Mouse (Mus musculus) C2C12 (cell line): ENCODE data around the gene Pop4. TPM values are rescaled to one million over a fixed set of nuclear protein-coding genes. Genes with fewer than 3 reads are reported as not detected.
"Not testable (repeated sequence)": the region's sequence is repeated elsewhere in the genome, so short reads cannot be mapped to it uniquely, and the experiment has no call there.

ENCODE experiments used
- H3K27me3 ChIP-seq: one replicate; pipeline ENCODE4 v1.6.1; 2011; ENCODE audit not compliant: control insufficient read depth, insufficient read depth, insufficient read length
- H3K36me3 ChIP-seq: one replicate; pipeline ENCODE4 v1.6.1; 2011; ENCODE audit not compliant: control insufficient read depth, insufficient read depth
- H3K4me3 ChIP-seq: one replicate; pipeline ENCODE4 v1.5.1; 2011; ENCODE audit warnings: mild to moderate bottlenecking, control low read depth; ENCODE audit not compliant: poor library complexity, insufficient read depth, severe bottlenecking
- H3K79me2 ChIP-seq: one replicate; pipeline ENCODE4 v1.6.1; 2011; ENCODE audit not compliant: control insufficient read depth, insufficient read depth
- H3K79me3 ChIP-seq: one replicate; pipeline ENCODE4 v1.6.1; 2011; ENCODE audit warnings: low read depth, control low read depth
- H3ac ChIP-seq: one replicate; pipeline ENCODE3; 2011; ENCODE audit warnings: low read depth; ENCODE audit not compliant: control insufficient read depth, insufficient read length
- CEBPB ChIP-seq: IDR thresholded peaks from one replicate; pipeline ENCODE4 v1.6.1; 2011; ENCODE audit warnings: low read depth, mild to moderate bottlenecking, control low read depth, moderate library complexity
- CTCF ChIP-seq: IDR thresholded peaks from one replicate; pipeline ENCODE4 v1.5.1; 2011; ENCODE audit not compliant: control insufficient read depth, insufficient read depth, insufficient read length
- FOSL1 ChIP-seq: IDR thresholded peaks from one replicate; pipeline ENCODE4 v1.8.0; 2011; ENCODE audit warnings: mild to moderate bottlenecking, low read length; ENCODE audit not compliant: poor library complexity, insufficient read depth, severe bottlenecking
- MAX ChIP-seq: IDR thresholded peaks from one replicate; pipeline ENCODE4 v1.6.1; 2011; ENCODE audit warnings: mild to moderate bottlenecking, control low read depth
- MYOD1 ChIP-seq: IDR thresholded peaks from one replicate; pipeline ENCODE4 v1.6.1; 2011; ENCODE audit warnings: low read depth; ENCODE audit not compliant: control insufficient read depth, insufficient read length
- MYOG ChIP-seq: IDR thresholded peaks from one replicate; pipeline ENCODE4 v1.6.1; 2011; ENCODE audit not compliant: control insufficient read depth, insufficient read length; ENCODE audit errors: extremely low read depth
- USF1 ChIP-seq: IDR thresholded peaks from one replicate; pipeline ENCODE4 v1.6.1; 2011; ENCODE audit warnings: low read depth, mild to moderate bottlenecking, control low read depth, moderate library complexity
- long read RNA-seq, 2 experiments: library from polyadenylated mRNA; unstranded; transcript quantifications; one replicate each; pipeline ENCODE4 v2.0.0; 2019 to 2020
- polyA plus RNA-seq: library from polyadenylated mRNA; unstranded; fragments of >200 nt; fragmentation: generic; extraction: Trizol; gene quantifications from one replicate; pipeline ENCODE4 v1.2.1, GENCODE M21; 2012; ENCODE audit warnings: missing spikeins

The Pop4 gene
- 20.0 TPM for polyA plus RNA-seq
- long read RNA-seq, experiment 1, transcript Pop4-201 (7 exons, 2,113 nt) = major isoform, 19 of 21 reads
- long read RNA-seq, experiment 1, partial matches to known transcripts = 0 of 21 reads
- long read RNA-seq, experiment 1, other reads (novel, unspliced or antisense) = 2 of 21 reads
- long read RNA-seq, experiment 2, transcript Pop4-201 (7 exons, 2,113 nt) = major isoform, 17 of 27 reads
- long read RNA-seq, experiment 2, partial matches to known transcripts = 0 of 27 reads
- long read RNA-seq, experiment 2, other reads (novel, unspliced or antisense) = 10 of 27 reads

GRCm38 (mm10) chr7:38270703-38271510, at the start of gene Pop4:
TSS of gene Pop4 (minus strand) at chr7:38271423.
- H3K79me2 ChIP-seq = peaks cover 30% of the 10 kb centered on the region
- peak; percentile 49 for TF ChIP-seq MYOD1
- TF ChIP-seq MYOG = no peak
- no peak for TF ChIP-seq FOSL1
- no peak for TF ChIP-seq USF1
- TF ChIP-seq MAX = no peak
- H3K27me3 ChIP-seq = no peaks in the 10 kb centered on the region
- H3K36me3 ChIP-seq = peaks cover 9% of the 10 kb centered on the region
- peaks cover 22% of the 10 kb centered on the region for H3K79me3 ChIP-seq
- peak within 1 kb of the TSS; percentile 62 for H3K4me3 ChIP-seq
- peak within 1 kb of the TSS; percentile 71 for H3ac ChIP-seq

GRCm38 (mm10) chr7:38320641-38321040, 49.4 kb upstream of the Pop4 start:
- Histone ChIP-seq H3K79me2 (no peaks in the 10 kb centered on the region), H3K4me3 (no peak overlapping the region), H3ac (no peak overlapping the region), H3K27me3 (no peaks in the 10 kb centered on the region), H3K36me3 (no peaks in the 10 kb centered on the region), H3K79me3 (no peaks in the 10 kb centered on the region)
- TF ChIP-seq FOSL1 (no peak), MYOG (no peak), MYOD1 (no peak), MAX (no peak), CTCF (no peak), USF1 (no peak), CEBPB (no peak)

DNA sequence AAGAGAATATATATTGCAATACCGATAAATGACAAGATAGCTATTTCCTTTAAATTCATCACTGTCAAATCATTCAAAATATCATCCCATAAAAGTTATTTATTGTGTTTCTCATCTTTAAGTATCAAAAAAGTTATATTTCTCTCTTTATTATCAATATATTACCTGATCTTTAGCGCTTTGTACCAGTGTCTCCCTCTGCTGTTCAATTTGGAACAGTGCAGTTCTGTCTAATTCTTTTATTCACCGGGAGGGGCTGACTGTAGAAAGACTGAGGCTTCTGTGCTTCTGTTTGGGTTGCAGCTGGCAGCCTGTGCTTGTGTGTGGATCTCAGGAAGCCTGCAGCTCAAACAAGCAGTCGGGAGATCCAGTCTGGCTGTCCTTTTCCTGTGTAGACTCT, 11.0 kb upstream of the Pop4 start:
- not testable (repeated sequence) for H3K27me3 ChIP-seq, H3ac ChIP-seq, H3K4me3 ChIP-seq, H3K36me3 ChIP-seq, H3K79me3 ChIP-seq, H3K79me2 ChIP-seq

DNA sequence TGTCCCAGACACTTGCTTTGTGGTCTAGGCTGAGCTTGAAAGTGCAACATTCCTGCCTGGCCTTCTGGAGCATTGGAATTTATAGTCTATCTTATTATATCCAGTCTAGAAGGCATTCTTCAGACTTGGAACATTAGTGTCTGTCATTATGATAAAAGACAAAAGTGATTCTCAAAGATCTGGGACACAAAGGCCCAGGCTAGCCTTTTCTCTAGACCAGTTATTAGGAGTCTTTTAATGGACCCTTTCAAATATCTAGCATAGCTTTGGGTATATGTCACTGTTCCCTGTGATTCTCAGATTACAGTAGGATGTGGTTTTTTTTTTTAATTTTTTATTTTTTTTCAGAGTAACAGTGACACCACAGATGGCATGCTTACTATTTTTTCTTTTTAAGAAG, 1.3 kb upstream of the Pop4 start:
- peaks cover 22% of the 10 kb centered on the region for H3K79me3 ChIP-seq
- H3K4me3 ChIP-seq = no peak overlapping the region
- no peak overlapping the region for H3ac ChIP-seq
- no peaks in the 10 kb centered on the region for H3K27me3 ChIP-seq
- H3K36me3 ChIP-seq = peaks cover 5% of the 10 kb centered on the region
- peaks cover 30% of the 10 kb centered on the region for H3K79me2 ChIP-seq
- TF ChIP-seq MYOD1 = no peak
- no peak for TF ChIP-seq FOSL1
- no peak for TF ChIP-seq CEBPB
- no peak for TF ChIP-seq CTCF
- no peak for TF ChIP-seq USF1
- TF ChIP-seq MAX = no peak
- no peak for TF ChIP-seq MYOG

DNA sequence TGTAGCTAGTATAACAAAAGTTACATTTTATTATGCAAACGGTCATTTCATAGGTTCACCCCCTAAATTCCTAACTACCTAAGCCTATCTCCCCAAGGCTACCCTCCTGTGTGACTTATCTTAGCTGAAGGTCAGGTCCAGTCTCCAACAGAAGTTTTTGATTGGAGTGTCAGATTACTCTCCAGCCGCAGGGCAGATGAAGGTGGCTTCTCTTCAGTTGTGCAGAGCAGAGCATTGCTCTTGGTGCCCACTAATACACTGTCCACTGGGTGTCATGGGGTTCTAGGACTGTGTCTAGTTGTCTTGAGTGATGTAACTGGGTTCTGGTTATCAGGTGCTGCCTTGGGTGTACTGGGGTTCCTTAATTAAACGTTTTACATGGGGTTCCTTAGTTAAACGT, 636 bp upstream of the Pop4 start:
- Histone ChIP-seq H3ac (no peak overlapping the region), H3K27me3 (no peaks in the 10 kb centered on the region), H3K79me3 (peaks cover 22% of the 10 kb centered on the region), H3K4me3 (peak overlapping the region; percentile 62), H3K36me3 (peaks cover 5% of the 10 kb centered on the region), H3K79me2 (peaks cover 30% of the 10 kb centered on the region)
- TF ChIP-seq CTCF (no peak), MYOG (no peak), USF1 (no peak), MAX (no peak), MYOD1 (no peak), FOSL1 (no peak), CEBPB (no peak)

DNA sequence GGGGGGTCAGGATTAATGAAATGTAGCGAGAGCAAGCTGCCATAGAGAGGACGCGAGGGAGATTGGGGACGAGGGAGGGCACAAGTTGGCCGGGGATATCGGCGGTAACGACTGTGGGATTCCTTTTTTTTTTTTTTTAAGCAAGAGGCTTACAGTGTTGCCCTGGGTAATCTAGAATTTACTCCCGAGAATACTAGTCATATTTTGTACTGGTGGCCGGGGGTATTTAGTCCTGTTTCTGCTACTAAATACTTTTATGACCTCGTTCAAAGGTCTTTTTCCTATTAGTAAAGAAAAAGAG, 238 bp upstream of the Pop4 start:
- H3K79me2 ChIP-seq = peaks cover 30% of the 10 kb centered on the region
- no peaks in the 10 kb centered on the region for H3K27me3 ChIP-seq
- H3K36me3 ChIP-seq = peaks cover 8% of the 10 kb centered on the region
- H3K79me3 ChIP-seq = peaks cover 22% of the 10 kb centered on the region
- H3K4me3 ChIP-seq = peak overlapping the region; percentile 62
- TF ChIP-seq USF1 (no peak), CEBPB (no peak), MAX (no peak), MYOG (no peak), FOSL1 (no peak), CTCF (no peak), MYOD1 (no peak)
- peak overlapping the region; percentile 66 for H3ac ChIP-seq
